Mouse (Mus musculus): Measurements from ENCODE around the gene Ap1g2.

Gene Ap1g2

DNA sequence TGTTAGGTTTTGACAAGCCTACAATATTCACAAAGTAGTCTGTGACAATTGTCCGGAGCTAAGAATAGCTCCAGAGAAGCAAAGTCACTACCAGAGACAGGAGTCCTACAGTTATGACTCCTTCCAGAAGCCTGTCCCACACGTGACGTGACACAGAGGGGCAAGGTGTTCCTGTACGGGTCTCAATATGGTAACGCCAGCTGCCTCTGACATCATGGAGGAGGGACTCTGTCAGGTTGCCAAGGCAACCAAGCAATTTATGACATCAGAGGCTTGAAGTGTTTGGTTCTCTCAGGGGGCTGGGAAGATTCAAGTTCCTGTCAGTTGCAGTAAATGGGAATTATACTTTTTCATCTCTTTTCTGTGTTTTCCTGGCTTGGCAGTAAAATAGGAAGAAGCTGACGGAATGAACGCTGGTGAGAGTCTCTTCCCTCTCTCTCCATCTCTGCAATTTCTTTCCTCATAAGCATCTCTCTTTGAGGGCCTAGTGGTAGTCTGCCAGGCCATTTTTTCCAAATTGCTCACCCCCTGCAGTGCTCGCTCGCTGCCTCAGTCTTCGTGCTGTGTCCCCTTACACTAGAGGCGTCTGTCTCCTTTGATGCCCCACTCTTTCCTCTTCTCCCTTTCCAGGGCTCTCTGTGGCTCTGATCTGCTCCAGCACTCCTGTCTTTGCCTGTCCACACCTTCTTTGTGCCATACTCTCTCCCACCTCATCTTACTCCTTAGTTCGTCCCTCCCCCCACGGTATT is 17.0 kb downstream of the Ap1g2 start:
- no peak for DNase-seq (ENCODE audit: low spot score)

DNA sequence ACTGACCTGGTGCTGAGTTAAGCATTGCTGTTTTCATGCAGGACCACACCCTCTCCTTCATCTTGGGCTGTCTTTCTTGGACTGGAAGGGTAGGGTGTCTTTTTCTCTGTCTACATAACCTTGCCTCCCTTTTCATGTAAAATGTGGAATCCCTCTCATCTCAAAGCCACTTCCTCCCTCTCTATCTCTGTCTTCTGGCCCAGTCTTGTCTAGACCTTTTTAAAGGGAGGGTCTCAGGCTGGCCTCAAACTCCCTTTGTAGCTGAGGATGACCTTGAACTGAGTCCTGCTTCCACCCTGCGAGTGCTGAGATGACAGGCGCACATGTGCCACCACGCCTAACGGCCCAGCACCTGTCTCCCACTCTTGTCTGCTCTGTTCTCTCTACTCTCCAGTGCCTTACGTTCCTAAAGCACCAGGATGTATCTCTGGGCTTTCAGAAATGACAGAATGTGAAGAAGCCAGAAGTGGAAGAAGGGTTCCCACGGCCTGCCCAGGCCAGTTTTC is 20.3 kb downstream of the Ap1g2 start:
- no peak for DNase-seq (ENCODE audit: low spot score)

- no peak for DNase-seq (ENCODE audit: low spot score)
Measured at GRCm38 (mm10) chr14:55085324-55086008, 20.9 kb downstream of the Ap1g2 start.

- no peak for DNase-seq (ENCODE audit: low spot score)
Measured at GRCm38 (mm10) chr14:55083481-55083880, 22.9 kb downstream of the Ap1g2 start.

GRCm38 (mm10) chr14:55081105-55081504 is 25.3 kb downstream of the Ap1g2 start:
- no peak for DNase-seq (ENCODE audit: low spot score)

DNA sequence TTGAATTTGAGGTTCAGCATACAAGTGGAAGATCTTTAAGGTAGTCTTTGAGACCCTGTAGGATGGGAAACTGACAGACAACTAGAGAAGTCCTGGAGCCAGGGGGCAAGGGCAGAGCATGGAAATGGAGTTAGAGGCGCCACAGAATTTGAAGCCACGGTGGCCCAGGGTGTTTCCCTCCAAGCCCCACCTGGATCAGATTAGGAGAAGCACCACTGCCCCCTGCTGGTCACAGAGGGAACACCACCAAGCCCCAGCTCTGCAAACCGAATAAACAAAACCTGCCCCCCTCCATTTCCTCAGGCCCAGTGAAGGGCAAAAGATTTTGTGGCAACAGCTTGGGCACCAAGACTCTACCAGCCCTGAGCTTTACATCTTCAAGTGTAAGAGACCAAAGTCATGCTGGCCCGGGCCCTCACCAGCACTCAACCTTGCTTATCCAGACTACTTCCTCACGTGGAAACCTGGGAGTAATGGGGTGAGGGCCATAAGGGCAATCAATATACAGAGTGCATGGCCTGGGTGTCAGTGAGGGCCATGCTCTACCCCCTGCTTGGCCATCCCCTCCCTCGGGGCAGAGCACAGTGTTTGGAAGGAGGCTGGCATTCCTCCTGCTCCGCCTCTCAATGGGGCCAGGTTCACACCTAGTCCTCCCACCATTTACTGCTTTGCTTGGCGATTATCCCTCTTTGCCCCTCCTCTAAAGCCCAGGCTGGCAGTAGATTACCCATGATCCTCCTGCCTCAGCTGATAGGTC is 27.0 kb downstream of the Ap1g2 start:
- DNase-seq (ENCODE audit: low spot score): no peak

DNA sequence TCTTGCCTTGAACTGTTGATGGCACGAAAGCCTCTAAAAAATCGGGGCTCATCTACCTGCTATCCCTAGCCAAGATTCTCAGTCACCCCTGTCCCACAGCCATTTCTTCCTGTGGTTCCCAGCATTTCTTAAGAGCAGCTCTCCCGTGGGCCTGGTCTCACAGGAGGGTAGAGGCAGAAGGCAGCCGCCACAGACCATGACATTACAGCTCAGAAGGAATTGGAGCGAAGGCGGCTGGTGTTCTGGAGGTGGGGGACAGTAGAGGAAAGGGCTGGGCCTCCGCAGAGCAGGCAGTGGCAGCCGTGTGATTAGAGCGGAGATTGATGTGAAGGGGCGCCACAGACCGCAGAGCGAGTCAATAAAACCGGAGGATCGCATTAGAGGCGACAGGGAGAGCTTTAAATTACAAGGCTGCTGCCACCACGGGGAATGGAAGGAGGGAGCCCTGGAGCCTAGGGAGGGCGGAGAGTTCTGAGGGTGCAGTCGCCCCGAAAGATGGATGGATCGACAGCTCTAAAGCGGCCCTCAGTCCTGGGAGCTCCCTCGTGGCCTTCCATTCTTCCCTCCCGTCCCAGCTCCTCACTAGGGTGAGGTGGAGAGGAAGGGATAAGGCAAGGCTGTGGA is 27.9 kb downstream of the Ap1g2 start:
- no peak for DNase-seq (ENCODE audit: low spot score)

DNA sequence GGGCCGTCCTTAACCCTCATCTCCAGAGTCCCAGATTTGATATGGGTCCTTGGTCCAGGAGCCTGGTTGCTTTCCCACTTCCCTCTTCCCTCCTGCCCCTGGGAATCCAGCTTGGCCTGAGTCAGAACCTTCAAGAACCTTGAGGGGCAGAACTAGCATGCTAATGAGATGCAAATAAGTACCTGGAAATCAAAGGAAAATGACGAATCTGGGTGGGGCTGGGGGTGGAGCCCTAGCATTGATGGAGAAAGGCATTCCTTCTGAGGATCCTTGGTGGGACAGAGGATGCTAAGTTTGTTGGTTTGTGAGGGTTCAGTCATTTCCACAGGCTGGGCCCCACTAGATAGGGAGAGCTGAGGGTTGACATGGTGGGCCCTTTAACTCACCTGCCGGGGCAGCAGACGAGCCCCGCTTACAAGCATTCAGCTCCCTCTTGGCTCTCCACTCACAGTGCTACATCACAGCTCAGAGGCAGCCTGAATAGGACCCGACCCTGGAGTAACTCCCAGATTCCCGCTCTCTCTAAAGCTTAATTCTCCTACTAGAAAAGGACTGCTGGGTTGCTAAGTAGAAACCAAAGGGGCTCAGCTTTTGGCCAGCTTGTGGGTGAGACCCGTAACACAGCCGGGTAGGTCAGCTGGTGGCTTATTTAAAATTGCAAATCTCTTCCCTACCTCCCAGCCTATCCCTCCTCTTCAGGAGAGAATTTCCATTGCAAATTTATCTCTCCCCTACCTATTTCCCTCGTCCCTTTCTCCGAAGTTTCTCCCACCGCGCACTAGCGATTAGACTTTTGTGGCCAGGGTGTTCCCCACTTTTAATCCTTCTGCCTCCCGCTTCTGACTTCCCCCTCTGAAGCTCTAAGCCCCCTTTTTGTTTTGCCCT is 28.7 kb downstream of the Ap1g2 start:
- DNase-seq (ENCODE audit: low spot score): no peak

- DNase-seq (ENCODE audit: low spot score): no peak
Measured at GRCm38 (mm10) chr14:55076956-55077355, 29.4 kb downstream of the Ap1g2 start.

DNA sequence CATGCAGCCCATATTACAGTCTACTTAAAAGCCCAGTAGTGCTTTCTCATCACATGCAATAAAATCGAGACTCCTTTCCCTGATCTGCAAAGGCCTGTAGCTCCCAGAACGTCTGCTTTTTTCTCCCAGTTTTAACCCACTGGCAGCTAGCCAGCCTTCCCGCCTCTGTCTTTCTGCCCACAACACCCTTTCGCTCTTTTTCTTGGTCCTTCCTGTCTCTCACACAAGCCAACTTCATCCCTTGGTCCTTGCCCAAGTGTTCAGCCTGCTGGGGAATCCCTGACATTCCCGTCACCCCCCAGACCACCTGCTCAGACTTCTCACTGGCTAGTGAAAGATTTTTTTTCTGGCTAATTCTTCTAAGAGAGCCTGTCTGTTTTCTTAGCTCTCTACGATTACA is 30.2 kb downstream of the Ap1g2 start:
- no peak for DNase-seq (ENCODE audit: low spot score)

DNA sequence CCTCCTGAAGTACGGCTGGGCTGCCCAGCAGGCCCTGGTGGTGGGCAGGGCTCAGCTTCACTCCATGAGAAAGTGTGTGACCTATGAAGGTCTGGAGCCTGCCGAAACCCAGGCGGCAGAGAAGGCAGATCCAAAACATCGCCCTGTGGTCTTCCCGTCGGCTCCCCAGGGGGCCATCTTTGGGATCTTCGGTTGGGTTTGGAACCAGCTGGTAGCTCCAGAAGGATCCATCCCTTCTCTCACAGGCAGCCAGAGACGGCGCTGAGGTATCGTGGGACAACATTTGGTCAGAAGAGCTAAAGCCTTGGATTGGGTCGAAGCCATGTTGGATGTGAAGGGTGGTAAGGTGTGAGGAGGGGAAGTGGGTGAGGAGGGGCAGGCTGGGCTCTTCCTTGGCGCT is 32.0 kb downstream of the Ap1g2 start:
- no peak for DNase-seq (ENCODE audit: low spot score)

GRCm38 (mm10) chr14:55071756-55072155 is 34.6 kb downstream of the Ap1g2 start:
- no peak for DNase-seq (ENCODE audit: low spot score)

DNA sequence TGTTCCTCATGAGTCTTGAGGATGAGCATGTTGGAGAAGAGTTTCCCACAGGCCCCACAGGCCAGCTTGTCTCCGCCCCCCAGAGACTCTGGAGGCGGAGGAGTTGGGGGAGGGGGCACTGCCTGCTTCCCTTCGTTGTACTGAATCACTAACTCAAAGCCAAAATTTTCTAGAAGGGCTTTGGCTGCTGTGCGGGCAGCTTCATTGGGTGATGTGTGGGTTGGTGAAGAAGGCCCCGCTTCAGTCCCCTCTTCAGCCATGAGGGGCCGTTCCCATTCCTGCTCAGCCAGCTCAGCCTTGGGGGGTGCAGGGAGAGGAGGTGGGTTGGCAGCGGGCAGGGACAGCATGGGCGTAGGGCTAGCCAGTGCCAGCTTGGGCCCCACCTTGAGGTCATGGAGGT is 40.4 kb downstream of the Ap1g2 start:
- no peak for DNase-seq (ENCODE audit: low spot score)

DNA sequence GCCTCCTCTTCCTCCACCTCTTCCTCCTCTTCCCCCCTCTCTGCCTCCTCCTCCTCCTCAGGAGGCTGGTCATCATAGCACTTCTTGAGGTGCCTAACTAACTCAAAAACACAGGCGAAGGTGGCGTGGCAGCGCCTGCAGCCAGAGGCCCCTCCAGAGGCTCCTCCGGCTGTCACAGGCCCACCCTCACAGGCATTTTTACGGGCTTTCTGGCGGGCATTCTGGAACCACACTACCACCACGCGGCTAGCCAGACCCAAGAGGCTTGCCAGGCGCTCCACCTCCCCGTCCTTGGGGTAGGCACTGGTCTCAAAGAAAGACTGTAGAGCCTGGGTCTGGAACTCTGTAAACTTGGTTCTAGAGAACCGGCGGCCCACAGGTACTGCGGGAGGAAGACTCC is 41.0 kb downstream of the Ap1g2 start:
- DNase-seq (ENCODE audit: low spot score): no peak

- no peak for DNase-seq (ENCODE audit: low spot score)
Measured at GRCm38 (mm10) chr14:55064481-55065370, 41.7 kb downstream of the Ap1g2 start.

DNA sequence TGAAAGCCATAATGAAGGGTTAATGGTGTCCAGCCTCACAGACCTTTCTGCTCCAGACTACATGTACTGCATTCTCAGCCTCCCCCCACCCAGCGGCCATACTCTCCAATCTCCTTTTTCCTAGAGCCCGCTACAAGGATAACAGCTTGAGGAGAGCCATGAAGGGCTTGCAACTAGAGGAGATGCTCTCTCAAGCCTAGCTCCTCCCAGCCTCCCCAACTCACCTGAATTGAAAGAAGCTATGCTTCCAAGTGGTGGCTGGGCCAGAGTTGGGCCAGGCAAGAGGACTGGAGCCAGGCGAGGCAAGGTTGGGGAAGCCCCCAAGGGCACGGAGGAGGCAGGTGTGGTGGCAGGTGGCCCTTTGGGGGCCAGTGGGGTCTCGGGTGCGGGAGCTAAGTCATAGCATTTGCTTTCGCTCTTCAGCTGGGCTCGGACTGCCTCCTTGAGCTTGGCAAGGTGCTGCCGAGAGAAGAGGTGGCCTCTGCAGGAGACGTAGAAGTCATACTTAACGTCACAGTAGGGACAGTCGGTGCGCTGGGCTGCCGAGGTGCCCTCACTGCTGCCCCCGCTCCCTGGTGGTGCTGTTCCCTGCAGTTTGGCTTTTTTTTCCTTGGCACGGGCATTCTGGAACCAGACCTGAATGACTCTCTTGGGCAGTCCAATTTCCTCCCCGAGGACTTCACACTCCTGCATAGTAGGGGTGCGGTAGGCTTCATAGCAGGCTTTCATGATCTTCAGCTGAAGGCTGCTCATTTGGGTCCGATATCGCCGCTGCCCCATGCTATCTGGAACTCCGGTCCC is 42.6 kb downstream of the Ap1g2 start:
- no peak for DNase-seq (ENCODE audit: low spot score)

GRCm38 (mm10) chr14:55063117-55063516 is 43.3 kb downstream of the Ap1g2 start:
- no peak for DNase-seq (ENCODE audit: low spot score)

GRCm38 (mm10) chr14:55062626-55063025 is 43.8 kb downstream of the Ap1g2 start:
- DNase-seq (ENCODE audit: low spot score): no peak

- DNase-seq (ENCODE audit: low spot score): no peak
Measured at GRCm38 (mm10) chr14:55061845-55062244, 44.5 kb downstream of the Ap1g2 start.

Data from urinary bladder, postnatal 10 days (tissue).